Mouse (Mus musculus) hindbrain, embryonic 14.5 days (tissue): ENCODE data around the gene Susd2. TPM values are rescaled to one million over a fixed set of nuclear protein-coding genes. Genes with fewer than 3 reads are reported as not detected.

Experiments used
- ATAC-seq: fragments of 200-750 bp; cut with Nextera tagmentation; 2 replicates; pipeline ENCODE4 v1.8.0; 2017; ENCODE audit warnings: moderate number of reproducible peaks, mild to moderate bottlenecking, moderate TSS enrichment, moderate library complexity; ENCODE audit not compliant: low FRiP score
- DNase-seq: peaks from one replicate; pipeline ENCODE4 v3.0.0-alpha.2; 2015; ENCODE audit warnings: low spot score
- H3K27ac ChIP-seq: fragments of 300-500 bp; sonication (generic); 2 replicates; pipeline ENCODE4 v1.5.1; 2014; ENCODE audit warnings: mild to moderate bottlenecking, moderate library complexity
- H3K27me3 ChIP-seq: fragments of 300-500 bp; sonication (generic); 2 replicates; pipeline ENCODE4 v1.6.1; 2014; ENCODE audit warnings: mild to moderate bottlenecking, low read length, mixed read lengths; ENCODE audit not compliant: control insufficient read depth, insufficient read depth
- H3K36me3 ChIP-seq: fragments of 300-500 bp; sonication (generic); replicated peaks from 2 replicates; pipeline ENCODE4 v1.6.1; 2014; ENCODE audit not compliant: control insufficient read depth, insufficient read depth
- H3K4me1 ChIP-seq: fragments of 300-500 bp; sonication (generic); replicated peaks from 2 replicates; pipeline ENCODE4 v1.6.1; 2014; ENCODE audit warnings: antibody characterized with exemption, low read length, mixed read lengths; ENCODE audit not compliant: control insufficient read depth, insufficient read depth
- H3K4me2 ChIP-seq: fragments of 300-500 bp; sonication (generic); replicated peaks from 2 replicates; pipeline ENCODE4 v1.6.1; 2014; ENCODE audit warnings: mild to moderate bottlenecking, moderate library complexity
- H3K4me3 ChIP-seq: fragments of 300-500 bp; sonication (generic); replicated peaks from 2 replicates; pipeline ENCODE4 v1.5.1; 2014; ENCODE audit warnings: mild to moderate bottlenecking, low read length
- H3K9ac ChIP-seq: fragments of 300-500 bp; sonication (generic); 2 replicates; pipeline ENCODE4 v1.6.1; 2014
- H3K9me3 ChIP-seq: fragments of 300-500 bp; sonication (generic); 2 replicates; pipeline ENCODE4 v1.6.1; 2016; ENCODE audit warnings: low read length; ENCODE audit not compliant: control insufficient read depth
- WGBS: fragments of 180-500 bp; shearing (Covaris S2); extraction: QIAGEN DNeasy Blood & Tissue Kit; methylation state at CpG from one replicate; pipeline ENCODE4 v1.1.7; 2014; 5-methylcytosine and 5-hydroxymethylcytosine counted together
- polyA plus RNA-seq: library from polyadenylated mRNA; unstranded; fragments of >200 nt; fragmentation: Nextera tagmentation; extraction: Ambion mirVana; gene quantifications from 2 replicates; pipeline ENCODE4 v1.2.1, GENCODE M21; 2014

The Susd2 gene
- polyA plus RNA-seq = 6.9 and 7.3 TPM in 2 replicates

- ATAC-seq (peak; percentile 59), DNase-seq (no peak)
- Histone ChIP-seq H3K36me3 (peaks cover 23% of the 10 kb centered on the region), H3K4me2 (peak within 1 kb of the TSS; percentile 19), H3K27me3 (no peaks in the 10 kb centered on the region), H3K27ac (0 out of 2 replicates have a peak within 1 kb of the TSS, but pooled peaks have one; percentile 5), H3K9ac (0 out of 2 replicates have a peak within 1 kb of the TSS, but pooled peaks have one; percentile 21), H3K4me1 (peaks cover 8% of the 10 kb centered on the region), H3K9me3 (no peaks in the 10 kb centered on the region), H3K4me3 (no peak within 1 kb of the TSS)
- 3% methylated on average over 11 of the region's 11 CpGs for WGBS
Measured at GRCm38 (mm10) chr10:75643741-75644343, at the start of gene Susd2. Gene Susd2, minus strand, starts transcription at chr10:75644008.

GRCm38 (mm10) chr10:75688598-75688997 lies 44.8 kb upstream of the Susd2 start:
- H3K4me1 ChIP-seq = peaks cover 16% of the 10 kb centered on the region
- no peaks in the 10 kb centered on the region for H3K27me3 ChIP-seq
- H3K36me3 ChIP-seq = peaks cover 56% of the 10 kb centered on the region
- DNase-seq (no peak), ATAC-seq (no peak)
- no peak overlapping the region for H3K27ac ChIP-seq
- no peak overlapping the region for H3K4me3 ChIP-seq
- H3K4me2 ChIP-seq = no peak overlapping the region
- H3K9me3 ChIP-seq = no peaks in the 10 kb centered on the region
- H3K9ac ChIP-seq = no peak overlapping the region
- 88% methylated on average over 2 of the region's 2 CpGs for WGBS

- Histone ChIP-seq H3K4me2 (no peak overlapping the region), H3K9me3 (no peaks in the 10 kb centered on the region), H3K9ac (no peak overlapping the region), H3K27me3 (no peaks in the 10 kb centered on the region), H3K27ac (no peak overlapping the region), H3K4me1 (peaks cover 18% of the 10 kb centered on the region), H3K36me3 (peaks cover 58% of the 10 kb centered on the region), H3K4me3 (no peak overlapping the region)
- WGBS = 82% methylated on average over 4 of the region's 4 CpGs
- DNase-seq (no peak), ATAC-seq (no peak)
Measured at GRCm38 (mm10) chr10:75686724-75687123, 42.9 kb upstream of the Susd2 start.

- no peak overlapping the region for H3K4me3 ChIP-seq
- ATAC-seq (peak; percentile 91), DNase-seq (peak; percentile 80)
- H3K36me3 ChIP-seq = peaks cover 48% of the 10 kb centered on the region
- H3K27me3 ChIP-seq = no peaks in the 10 kb centered on the region
- WGBS = 41% methylated on average over 12 of the region's 12 CpGs
- H3K9ac ChIP-seq = 0 out of 2 replicates have a peak overlapping the region, but pooled peaks have one; percentile 21
- H3K9me3 ChIP-seq = no peaks in the 10 kb centered on the region
- H3K27ac ChIP-seq = peak overlapping the region; percentile 85
- no peak overlapping the region; the same call in 1 of the 2 replicates for H3K4me2 ChIP-seq
- peaks cover 18% of the 10 kb centered on the region for H3K4me1 ChIP-seq
Measured at GRCm38 (mm10) chr10:75684035-75685004, 40.5 kb upstream of the Susd2 start.

- Histone ChIP-seq H3K4me3 (no peak overlapping the region), H3K27ac (no peak overlapping the region), H3K27me3 (no peaks in the 10 kb centered on the region), H3K9me3 (no peaks in the 10 kb centered on the region), H3K9ac (no peak overlapping the region), H3K4me2 (no peak overlapping the region), H3K36me3 (peaks cover 40% of the 10 kb centered on the region), H3K4me1 (peaks cover 18% of the 10 kb centered on the region)
- WGBS = 90% methylated on average over 10 of the region's 10 CpGs
- no peak for DNase-seq
- no peak for ATAC-seq
Measured at GRCm38 (mm10) chr10:75680574-75681001, 36.8 kb upstream of the Susd2 start.

GRCm38 (mm10) chr10:75679204-75679603 lies 35.4 kb upstream of the Susd2 start:
- H3K4me3 ChIP-seq = no peak overlapping the region
- ATAC-seq (no peak), DNase-seq (no peak)
- no peak overlapping the region for H3K27ac ChIP-seq
- no peaks in the 10 kb centered on the region for H3K9me3 ChIP-seq
- peaks cover 8% of the 10 kb centered on the region for H3K4me1 ChIP-seq
- H3K9ac ChIP-seq = no peak overlapping the region
- 77% methylated on average over 6 of the region's 6 CpGs for WGBS
- H3K4me2 ChIP-seq = no peak overlapping the region
- H3K27me3 ChIP-seq = no peaks in the 10 kb centered on the region
- H3K36me3 ChIP-seq = peaks cover 41% of the 10 kb centered on the region

- Histone ChIP-seq H3K9ac (no peak overlapping the region), H3K4me1 (no peaks in the 10 kb centered on the region), H3K36me3 (peaks cover 30% of the 10 kb centered on the region), H3K4me2 (no peak overlapping the region), H3K4me3 (no peak overlapping the region), H3K27ac (no peak overlapping the region), H3K9me3 (no peaks in the 10 kb centered on the region), H3K27me3 (no peaks in the 10 kb centered on the region)
- no peak for ATAC-seq
- DNase-seq = no peak
- 91% methylated on average over 5 of the region's 5 CpGs for WGBS
Measured at GRCm38 (mm10) chr10:75677989-75678388, 34.2 kb upstream of the Susd2 start.

GRCm38 (mm10) chr10:75677571-75677970 lies 33.8 kb upstream of the Susd2 start:
- Histone ChIP-seq H3K36me3 (peaks cover 30% of the 10 kb centered on the region), H3K9me3 (no peaks in the 10 kb centered on the region), H3K9ac (no peak overlapping the region), H3K4me1 (no peaks in the 10 kb centered on the region), H3K27me3 (no peaks in the 10 kb centered on the region), H3K27ac (no peak overlapping the region), H3K4me3 (no peak overlapping the region), H3K4me2 (no peak overlapping the region)
- ATAC-seq (no peak), DNase-seq (no peak)
- 81% methylated on average over 2 of the region's 2 CpGs for WGBS

- no peak overlapping the region for H3K9ac ChIP-seq
- H3K36me3 ChIP-seq = peaks cover 30% of the 10 kb centered on the region
- ATAC-seq (no peak), DNase-seq (no peak)
- H3K4me3 ChIP-seq = no peak overlapping the region
- H3K27ac ChIP-seq = no peak overlapping the region
- no peak overlapping the region for H3K4me2 ChIP-seq
- no peaks in the 10 kb centered on the region for H3K4me1 ChIP-seq
- 84% methylated on average over 7 of the region's 7 CpGs for WGBS
- no peaks in the 10 kb centered on the region for H3K9me3 ChIP-seq
- H3K27me3 ChIP-seq = no peaks in the 10 kb centered on the region
Measured at GRCm38 (mm10) chr10:75676819-75677565, 33.2 kb upstream of the Susd2 start.
